In genomic region chr13:57865029-57865428, GRCm38 (mm10) we compare ENCODE assay signal across 36 mouse cellular contexts. TPM values are rescaled to one million over a fixed set of nuclear protein-coding genes. Genes with fewer than 3 reads are reported as not detected.
"Had no signal": no experiment of that assay in that cellular context is flagged by ENCODE, and none has a peak within 500 bp of the region (broad histone marks: within the 10 kb centered on the region; RNA-seq: fewer than 3 reads in every experiment).

No protein-coding gene starts in this region.

- H3K27ac ChIP-seq: left cerebral cortex, adult 2 months; limb, embryonic 10.5 days; limb, embryonic 12.5 days; limb, embryonic 13.5 days; limb, embryonic 15.5 days; liver, embryonic 12.5 days; liver, embryonic 13.5 days; liver, embryonic 14.5 days; liver, embryonic 15.5 days; lung, embryonic 15.5 days; macrophage; midbrain, embryonic 10.5 days; midbrain, embryonic 12.5 days; midbrain, embryonic 13.5 days; midbrain, embryonic 15.5 days had no signal

- H3K9me3 ChIP-seq: limb, embryonic 10.5 days; limb, embryonic 12.5 days; limb, embryonic 13.5 days; limb, embryonic 15.5 days; liver, embryonic 12.5 days; liver, embryonic 13.5 days; liver, embryonic 15.5 days; lung, embryonic 15.5 days; midbrain, embryonic 10.5 days; midbrain, embryonic 12.5 days; midbrain, embryonic 13.5 days; midbrain, embryonic 15.5 days had no signal

- H3K36me3 ChIP-seq: limb, embryonic 10.5 days; limb, embryonic 12.5 days; limb, embryonic 13.5 days; limb, embryonic 15.5 days; liver, embryonic 12.5 days; liver, embryonic 13.5 days; liver, embryonic 15.5 days; lung, embryonic 15.5 days; midbrain, embryonic 10.5 days; midbrain, embryonic 12.5 days; midbrain, embryonic 13.5 days; midbrain, embryonic 15.5 days had no signal

- H3K4me2 ChIP-seq: limb, embryonic 12.5 days; limb, embryonic 13.5 days; limb, embryonic 15.5 days; liver, embryonic 11.5 days; liver, embryonic 12.5 days; liver, embryonic 13.5 days; liver, embryonic 15.5 days; lung, embryonic 14.5 days; lung, embryonic 15.5 days; midbrain, embryonic 12.5 days; midbrain, embryonic 13.5 days; midbrain, embryonic 15.5 days had no signal

- H3K27me3 ChIP-seq: limb, embryonic 12.5 days; limb, embryonic 13.5 days; limb, embryonic 15.5 days; liver, embryonic 12.5 days; liver, embryonic 13.5 days; liver, embryonic 15.5 days; lung, embryonic 15.5 days; megakaryocyte, embryonic 14.5 days; midbrain, embryonic 12.5 days; midbrain, embryonic 13.5 days; midbrain, embryonic 15.5 days had no signal

- H3K4me3 ChIP-seq: left cerebral cortex, adult 2 months; limb, embryonic 10.5 days; limb, embryonic 12.5 days; limb, embryonic 13.5 days; limb, embryonic 15.5 days; liver, embryonic 12.5 days; liver, embryonic 13.5 days; liver, embryonic 15.5 days; lung, embryonic 15.5 days; megakaryocyte, embryonic 14.5 days; midbrain, embryonic 10.5 days; midbrain, embryonic 12.5 days; midbrain, embryonic 13.5 days; midbrain, embryonic 15.5 days; myocyte had no signal

- ATAC-seq: liver, embryonic 12.5 days; liver, postnatal 0 days; lung, postnatal 0 days; midbrain, embryonic 13.5 days; midbrain, embryonic 15.5 days; midbrain, embryonic 16.5 days had no signal

- DNase-seq: left cerebral cortex, postnatal 4 days; liver; liver, embryonic 13.5 days; liver, postnatal 0 days; lung, adult 18-20 months; lung, adult 2 months; lung, embryonic 14.5 days; lung, postnatal 10 days; lung, postnatal 14 days; lung, postnatal 36 days; lung, postnatal 4 days; midbrain, embryonic 14.5 days had no signal

- H3K9ac ChIP-seq: limb, embryonic 12.5 days; limb, embryonic 13.5 days; limb, embryonic 15.5 days; liver, embryonic 12.5 days; liver, embryonic 13.5 days; liver, embryonic 14.5 days; liver, embryonic 15.5 days; liver, postnatal 0 days; lung, embryonic 14.5 days; lung, embryonic 15.5 days; midbrain, embryonic 12.5 days; midbrain, embryonic 13.5 days; midbrain, embryonic 15.5 days had no signal

- H3K4me1 ChIP-seq: limb, embryonic 12.5 days; limb, embryonic 13.5 days; limb, embryonic 15.5 days; liver, embryonic 12.5 days; liver, embryonic 13.5 days; liver, embryonic 15.5 days; lung, embryonic 15.5 days; megakaryocyte, embryonic 14.5 days; midbrain, embryonic 10.5 days; midbrain, embryonic 12.5 days; midbrain, embryonic 15.5 days had no signal

RNA-seq across cellular contexts. Expression of gene Spock1, which starts 43.1 kb away (rescaled TPM):
- total RNA-seq: liver, adult 2 months; megakaryocyte progenitor cell, adult 5-6 weeks; megakaryocyte, adult 5-6 weeks; megakaryocyte-erythroid progenitor cell, adult 5-6 weeks; monocyte, adult 5-6 weeks had no signal
- polyA plus RNA-seq: liver, adult 2 months; liver, postnatal 0 days; lung, embryonic 14.5 days; macrophage had no signal
